8 mouse cellular contexts compared by ENCODE assay signal in the genomic region with DNA sequence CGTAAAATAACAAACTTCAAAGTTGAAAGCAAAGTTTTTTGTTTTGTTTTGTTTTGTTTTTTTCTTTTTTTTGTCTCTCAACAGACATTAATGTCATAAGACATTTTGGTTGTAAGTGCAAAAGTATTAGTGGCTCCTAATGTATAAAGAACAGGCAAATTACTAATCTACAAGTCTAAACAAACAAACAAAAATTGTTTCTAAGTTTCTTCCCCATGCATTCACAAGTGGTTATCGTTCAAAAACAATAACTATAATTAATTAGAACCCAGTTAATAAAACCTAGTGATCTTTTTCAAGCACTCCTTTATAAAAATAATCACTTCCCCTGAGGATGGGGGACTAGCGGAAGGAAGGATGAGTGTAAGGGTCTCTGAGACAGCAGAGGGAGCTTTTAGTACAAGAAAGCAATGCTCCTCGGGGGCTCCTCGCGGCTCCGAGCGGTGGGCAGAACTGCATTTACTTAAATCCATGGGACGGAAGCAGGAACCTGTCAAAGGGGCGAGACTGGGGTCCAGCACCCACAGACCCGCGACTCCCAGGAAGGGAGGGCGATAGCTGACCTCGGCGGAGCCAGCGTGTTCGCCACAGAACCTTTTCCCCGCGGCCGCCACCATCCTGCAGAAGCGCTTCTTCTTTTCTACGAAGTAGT. TPM values are rescaled to one million over a fixed set of nuclear protein-coding genes. Genes with fewer than 3 reads are reported as not detected.
DNase-seq lines count a peak whose midpoint lies in the region; ATAC-seq and TF ChIP-seq lines count a peak whose summit lies in the region.

No protein-coding gene starts in this region.

- TF ChIP-seq CTCF in MEL (IDR thresholded peaks at IDR 0.05 in 2 of 3, conservative IDR thresholded peaks at IDR 0.05 in 1 of 3; ENCODE audit: control insufficient read depth in 1 of 3, insufficient read depth in 1 of 3, low read depth in 2 of 3, low read length in 3 of 3, poor library complexity in 1 of 3, severe bottlenecking in 1 of 3) = peak in 2 of 3 experiments; percentile 15 to 32; a peak in 2 of 6 replicates
- TF ChIP-seq CTCF in intestine, postnatal 0 days (IDR thresholded peaks at IDR 0.05; ENCODE audit: low read depth) = peak; percentile 44

- H3K4me3 ChIP-seq in kidney, embryonic 16.5 days (ENCODE audit: low read length) = peak overlapping the region; percentile 96
- H3K4me3 ChIP-seq in MEL (ENCODE audit: control insufficient read depth in 1 of 2, insufficient read depth in 1 of 2, low read depth in 2 of 2, low read length in 2 of 2) = peak overlapping the region; percentile 81 to 95
- peak overlapping the region; percentile 88 for H3K4me3 ChIP-seq in embryonic facial prominence, embryonic 13.5 days
- peak overlapping the region; percentile 84 for H3K4me3 ChIP-seq in intestine, postnatal 0 days (ENCODE audit: low read depth, low read length)
- peak overlapping the region; percentile 85 for H3K4me3 ChIP-seq in neural tube, embryonic 12.5 days

- H3K36me3 ChIP-seq in kidney, embryonic 16.5 days (ENCODE audit: insufficient read depth, low read length) = peaks cover 23% of the 10 kb centered on the region
- H3K36me3 ChIP-seq in MEL (ENCODE audit: control insufficient read depth in 1 of 2, insufficient read depth in 2 of 2, low read length in 2 of 2) = peaks cover 7 to 19% of the 10 kb centered on the region in 2 experiments; a peak in 3 of 4 replicates
- peaks cover 26% of the 10 kb centered on the region for H3K36me3 ChIP-seq in embryonic facial prominence, embryonic 13.5 days
- peaks cover 23% of the 10 kb centered on the region for H3K36me3 ChIP-seq in intestine, postnatal 0 days (ENCODE audit: control insufficient read depth, insufficient read depth)
- peaks cover 23% of the 10 kb centered on the region for H3K36me3 ChIP-seq in neural tube, embryonic 12.5 days

- 3% methylated on average over 22 of the region's 22 CpGs for WGBS in kidney, embryonic 16.5 days
- 2% methylated on average over 22 of the region's 22 CpGs for WGBS in embryonic facial prominence, embryonic 13.5 days
- 2% methylated on average over 22 of the region's 22 CpGs for WGBS in intestine, postnatal 0 days
- 3% methylated on average over 22 of the region's 22 CpGs for WGBS in neural tube, embryonic 12.5 days

- peaks cover 24% of the 10 kb centered on the region for H3K79me2 ChIP-seq in MEL (ENCODE audit: control insufficient read depth, insufficient read depth, low read length, poor library complexity)

- H3K27me3 ChIP-seq in kidney, embryonic 16.5 days (ENCODE audit: insufficient read depth, low read length) = no peaks in the 10 kb centered on the region
- no peaks in the 10 kb centered on the region for H3K27me3 ChIP-seq in MEL (ENCODE audit: control insufficient read depth in 1 of 2, insufficient read depth in 2 of 2, low read length in 2 of 2)
- no peaks in the 10 kb centered on the region for H3K27me3 ChIP-seq in embryonic facial prominence, embryonic 13.5 days
- H3K27me3 ChIP-seq in intestine, postnatal 0 days (replicated peaks; ENCODE audit: control insufficient read depth, insufficient read depth, low read length) = no peaks in the 10 kb centered on the region
- no peaks in the 10 kb centered on the region for H3K27me3 ChIP-seq in neural tube, embryonic 12.5 days (replicated peaks)

- H3K27ac ChIP-seq in kidney, embryonic 16.5 days (ENCODE audit: low read length) = peak overlapping the region; percentile 91
- peak overlapping the region; percentile 83 for H3K27ac ChIP-seq in MEL (ENCODE audit: control insufficient read depth, low read depth, low read length)
- H3K27ac ChIP-seq in embryonic facial prominence, embryonic 13.5 days = peak overlapping the region; percentile 90
- peak overlapping the region; percentile 73 for H3K27ac ChIP-seq in intestine, postnatal 0 days (ENCODE audit: low read depth, low read length)
- 0 out of 2 replicates have a peak overlapping the region, but pooled peaks have one; percentile 57 for H3K27ac ChIP-seq in neural tube, embryonic 12.5 days

- no peaks in the 10 kb centered on the region for H3K9me3 ChIP-seq in kidney, embryonic 16.5 days (ENCODE audit: low read length)
- no peaks in the 10 kb centered on the region for H3K9me3 ChIP-seq in MEL (replicated peaks; ENCODE audit: insufficient read depth, low read length)
- H3K9me3 ChIP-seq in embryonic facial prominence, embryonic 13.5 days = no peaks in the 10 kb centered on the region
- no peaks in the 10 kb centered on the region for H3K9me3 ChIP-seq in intestine, postnatal 0 days (ENCODE audit: control insufficient read depth)
- no peaks in the 10 kb centered on the region for H3K9me3 ChIP-seq in neural tube, embryonic 12.5 days

- H3K9ac ChIP-seq in kidney, embryonic 16.5 days (replicated peaks; ENCODE audit: low read length) = peak overlapping the region; percentile 88
- H3K9ac ChIP-seq in MEL (ENCODE audit: control insufficient read depth, low read depth, low read length, poor library complexity, severe bottlenecking) = peak overlapping the region; percentile 90
- H3K9ac ChIP-seq in embryonic facial prominence, embryonic 13.5 days = peak overlapping the region; percentile 85
- peak overlapping the region; percentile 78 for H3K9ac ChIP-seq in intestine, postnatal 0 days (ENCODE audit: low read depth, low read length)
- H3K9ac ChIP-seq in neural tube, embryonic 12.5 days = peak overlapping the region; percentile 68

- peaks cover 6% of the 10 kb centered on the region for H3K4me1 ChIP-seq in kidney, embryonic 16.5 days (ENCODE audit: insufficient read depth, low read length)
- peaks cover 5 to 6% of the 10 kb centered on the region in 2 experiments for H3K4me1 ChIP-seq in MEL (ENCODE audit: control insufficient read depth in 1 of 2, insufficient read depth in 2 of 2, low read length in 2 of 2)
- 0 out of 2 replicates have a peak, but pooled peaks cover 3% of the 10 kb centered on the region for H3K4me1 ChIP-seq in embryonic facial prominence, embryonic 13.5 days
- H3K4me1 ChIP-seq in intestine, postnatal 0 days (replicated peaks; ENCODE audit: control insufficient read depth, insufficient read depth, low read length) = no peaks in the 10 kb centered on the region
- peaks cover 6% of the 10 kb centered on the region for H3K4me1 ChIP-seq in neural tube, embryonic 12.5 days

- peak; percentile 34; the same call in 1 of the 2 replicates for TF ChIP-seq RAD21 in MEL (IDR thresholded peaks at IDR 0.05; ENCODE audit: low read depth, low read length)

- peak; percentile 76 for ATAC-seq in kidney, embryonic 16.5 days (ENCODE audit: low FRiP score, low TSS enrichment)
- ATAC-seq in embryonic facial prominence, embryonic 13.5 days (ENCODE audit: insufficient number of reproducible peaks, insufficient read depth, low FRiP score, low TSS enrichment, low read depth) = peak; percentile 66
- peak; percentile 41; the same call in 1 of the 2 replicates for ATAC-seq in intestine, postnatal 0 days
- peak; percentile 81 for ATAC-seq in neural tube, embryonic 12.5 days (ENCODE audit: low FRiP score, low read depth)

- intact Hi-C loops in gastrocnemius, postnatal 36 days (cut with DNase I) = loop anchor here (10.0 kb wide), 1 partner anchor 569 kb away; no protein-coding TSS in a partner anchor

- no peak for TF ChIP-seq EP300 in MEL (IDR thresholded peaks at IDR 0.05; ENCODE audit: low read depth in 1 of 2, low read length in 2 of 2)

- peak overlapping the region; percentile 51 for H3K4me2 ChIP-seq in kidney, embryonic 16.5 days (replicated peaks; ENCODE audit: low read depth, low read length)
- peak overlapping the region; percentile 53 for H3K4me2 ChIP-seq in embryonic facial prominence, embryonic 13.5 days
- peak overlapping the region; percentile 75 for H3K4me2 ChIP-seq in intestine, postnatal 0 days (replicated peaks; ENCODE audit: low read depth)
- peak overlapping the region; percentile 84 for H3K4me2 ChIP-seq in neural tube, embryonic 12.5 days (replicated peaks)

- no peak for DNase-seq in kidney, postnatal 4 days
- no peak for DNase-seq in MEL (ENCODE audit: low read depth, low spot score)
- DNase-seq in gastrocnemius, postnatal 36 days = no peak
- no peak for DNase-seq in urinary bladder, postnatal 10 days (ENCODE audit: low spot score)

- peak in 1 of 2 experiments; percentile 40; a peak in 1 of 4 replicates for TF ChIP-seq POLR2A in MEL (IDR thresholded peaks at IDR 0.05; ENCODE audit: control insufficient read depth in 1 of 2, insufficient read depth in 1 of 2, low read depth in 1 of 2, low read length in 2 of 2, poor library complexity in 1 of 2)

RNA-seq across cellular contexts. Expression of gene Sass6, which starts 0.6 kb away (rescaled TPM):
- polyA plus RNA-seq in kidney, embryonic 16.5 days (2015; fragmentation: Nextera tagmentation; extraction: Ambion mirVana) = 17.9 and 23.0 TPM in 2 replicates
- total RNA-seq in MEL (2012; rRNA removed) = 8.5 and 9.2 TPM in 2 replicates
- polyA plus RNA-seq in MEL (2012; ENCODE audit: insufficient read depth in 1 of 2, insufficient read length in 2 of 2, low read depth in 1 of 2, low replicate concordance in 2 of 2, missing spikeins in 1 of 2) = 10 to 100 TPM in 1 of 2 experiments, not detected in 1; 15.4 TPM
- 26.3 and 27.8 TPM in 2 replicates for polyA plus RNA-seq in embryonic facial prominence, embryonic 13.5 days (2015; fragmentation: Nextera tagmentation; extraction: Ambion mirVana)
- polyA plus RNA-seq in intestine, postnatal 0 days (2015; fragmentation: Nextera tagmentation; extraction: Ambion mirVana) = 4.1 TPM in 2 replicates
- polyA plus RNA-seq in neural tube, embryonic 12.5 days (2016; fragmentation: Nextera tagmentation; extraction: Ambion mirVana) = 29.5 and 31.7 TPM in 2 replicates
- 1 to 10 TPM; 2.2 to 2.4 TPM for total RNA-seq in gastrocnemius, postnatal 36 days (2021)

RNA-seq across cellular contexts. Expression of gene Trmt13, which starts 20.2 kb away (rescaled TPM):
- 22.5 and 28.1 TPM in 2 replicates for polyA plus RNA-seq in kidney, embryonic 16.5 days (2015; fragmentation: Nextera tagmentation; extraction: Ambion mirVana)
- total RNA-seq in MEL (2012; rRNA removed) = 10.2 and 15.5 TPM in 2 replicates
- 10 to 100 TPM in 1 of 2 experiments, not detected in 1; 12.0 TPM for polyA plus RNA-seq in MEL (2012; ENCODE audit: insufficient read depth in 1 of 2, insufficient read length in 2 of 2, low read depth in 1 of 2, low replicate concordance in 2 of 2, missing spikeins in 1 of 2)
- polyA plus RNA-seq in embryonic facial prominence, embryonic 13.5 days (2015; fragmentation: Nextera tagmentation; extraction: Ambion mirVana) = 44.3 and 44.8 TPM in 2 replicates
- polyA plus RNA-seq in intestine, postnatal 0 days (2015; fragmentation: Nextera tagmentation; extraction: Ambion mirVana) = 8.2 and 11.0 TPM in 2 replicates
- 28.7 and 34.4 TPM in 2 replicates for polyA plus RNA-seq in neural tube, embryonic 12.5 days (2016; fragmentation: Nextera tagmentation; extraction: Ambion mirVana)
- total RNA-seq in gastrocnemius, postnatal 36 days (2021) = 1 to 10 TPM; 3.9 to 5.3 TPM

RNA-seq across cellular contexts. Expression of gene Lrrc39, which starts 31.4 kb away (rescaled TPM):
- polyA plus RNA-seq in kidney, embryonic 16.5 days (2015; fragmentation: Nextera tagmentation; extraction: Ambion mirVana) = 0.35 and 0.59 TPM in 2 replicates
- 0.39 and 0.65 TPM in 2 replicates for total RNA-seq in MEL (2012; rRNA removed)
- polyA plus RNA-seq in MEL (2012; ENCODE audit: insufficient read depth in 1 of 2, insufficient read length in 2 of 2, low read depth in 1 of 2, low replicate concordance in 2 of 2, missing spikeins in 1 of 2) = under 1 TPM in 1 of 2 experiments, not detected in 1; 0.40 TPM
- 0.56 and 0.89 TPM in 2 replicates for polyA plus RNA-seq in embryonic facial prominence, embryonic 13.5 days (2015; fragmentation: Nextera tagmentation; extraction: Ambion mirVana)
- 5.2 and 5.4 TPM in 2 replicates for polyA plus RNA-seq in intestine, postnatal 0 days (2015; fragmentation: Nextera tagmentation; extraction: Ambion mirVana)
- polyA plus RNA-seq in neural tube, embryonic 12.5 days (2016; fragmentation: Nextera tagmentation; extraction: Ambion mirVana) = 0.70 and 0.98 TPM in 2 replicates
- total RNA-seq in gastrocnemius, postnatal 36 days (2021) = 10 to 100 TPM; 49.4 to 55.3 TPM
